Mouse (Mus musculus): ENCODE results near the gene Cryge.

DNA sequence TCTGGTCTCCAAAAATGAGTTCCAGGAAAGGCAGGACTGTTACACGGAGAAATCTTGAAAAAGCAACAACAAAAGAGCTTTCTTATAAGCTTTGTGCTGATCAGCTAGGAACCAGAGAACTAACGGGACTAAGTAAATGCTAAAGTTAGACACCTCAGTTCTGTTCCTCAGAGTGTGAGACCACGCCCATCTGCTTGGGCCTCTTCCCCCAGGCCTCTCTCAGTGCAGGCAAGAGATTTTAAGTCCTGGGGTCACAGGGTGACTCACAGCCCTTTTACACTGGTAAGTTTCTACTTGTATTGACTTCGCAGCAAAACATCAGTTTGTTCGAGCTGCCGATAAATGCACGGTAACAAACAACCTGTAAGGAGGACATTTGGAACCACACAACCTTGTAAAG lies 747 bp upstream of the Cryge start:
- TF ChIP-seq CTCF (IDR thresholded peaks at IDR 0.05; ENCODE audit: low read depth) = no peak
- TF ChIP-seq EP300 (IDR thresholded peaks at IDR 0.05; ENCODE audit: low read depth) = no peak

All from liver, embryonic 14.5 days (tissue).